Mouse (Mus musculus) spleen, adult 2 months (tissue): ENCODE measurements around the gene Slc9a3.

Experiments
- CTCF ChIP-seq: fragments of 200-500 bp; IDR thresholded peaks from 2 replicates; pipeline ENCODE4 v1.5.1; 2011; ENCODE audit warnings: mild to moderate bottlenecking, inconsistent platforms; ENCODE audit not compliant: insufficient read depth, insufficient read length, insufficient replicate concordance; ENCODE audit errors: extremely low read depth
- POLR2A ChIP-seq: fragments of 200-500 bp; IDR thresholded peaks from 2 replicates; pipeline ENCODE4 v1.6.1; 2011; ENCODE audit warnings: low read depth, low read length, inconsistent platforms

DNA sequence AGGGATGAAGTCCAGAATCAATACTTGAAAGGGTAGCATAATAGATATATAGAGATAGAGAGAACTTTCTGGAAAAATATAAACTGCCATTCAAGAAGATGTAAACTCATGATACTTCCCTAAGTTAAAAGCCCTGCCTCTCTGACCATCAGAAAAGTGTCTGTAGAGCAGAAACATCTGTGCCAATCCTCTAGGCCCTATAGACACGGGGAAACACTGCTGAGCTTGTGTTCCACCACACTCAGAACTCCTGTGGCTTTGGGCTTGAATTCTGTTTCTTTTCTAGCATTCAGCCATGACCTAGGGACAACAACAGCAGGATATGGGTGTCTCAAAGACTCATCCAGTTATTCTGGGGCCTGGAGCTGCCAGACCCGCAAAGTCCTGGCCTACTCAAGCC is 25.3 kb upstream of the Slc9a3 start:
- TF ChIP-seq CTCF (no peak), POLR2A (no peak)
